Mouse (Mus musculus): ENCODE results near the gene Ninj2.
A peak's percentile ranks its signal among the peaks of the same experiment; 100 is the strongest.
"Not testable (repeated sequence)": the region's sequence is repeated elsewhere in the genome, so short reads cannot be mapped to it uniquely, and the experiment has no call there.

Gene Ninj2

DNA sequence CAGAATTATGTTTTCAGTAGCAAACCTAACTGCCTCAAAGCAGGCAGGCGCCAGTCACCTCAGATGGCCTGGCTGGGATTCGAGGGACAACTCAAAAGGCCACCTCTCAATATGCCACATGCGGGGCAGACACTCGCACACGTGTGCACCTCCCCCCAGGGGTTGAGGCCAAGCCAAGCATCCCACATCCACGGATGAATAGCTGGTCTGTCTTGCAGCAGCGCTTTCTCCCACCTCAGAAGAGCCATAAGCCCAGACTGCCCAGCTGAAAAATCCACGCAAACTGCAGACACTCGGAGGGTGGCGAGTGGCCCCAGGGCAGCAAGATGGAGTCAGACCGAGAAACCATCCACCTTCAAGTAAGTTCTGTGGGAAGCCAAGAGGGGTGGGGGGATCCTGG lies at the start of gene Ninj2:
Gene Ninj2 (plus strand): TSS at position 251 of the 400 bp plus-strand sequence.
- DNase-seq, result no peak

DNA sequence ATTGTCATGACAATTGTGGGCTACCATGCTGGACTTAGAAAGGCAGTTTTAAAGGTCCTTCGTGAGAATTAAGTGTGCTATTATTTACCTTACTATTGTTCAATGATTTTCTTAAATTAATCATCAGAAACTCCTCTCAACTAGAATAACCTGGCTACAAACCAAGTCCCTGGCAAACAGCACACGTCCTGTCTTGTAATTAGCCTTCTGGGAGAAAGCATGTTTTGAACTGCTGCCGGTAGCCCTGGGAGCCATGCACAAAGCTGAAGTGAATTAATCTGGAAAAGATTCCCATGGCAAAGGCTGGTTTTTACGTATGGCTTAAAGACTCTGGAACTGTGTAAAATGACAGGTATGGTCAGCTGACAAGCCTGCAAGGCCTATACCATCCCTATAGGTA lies 47.7 kb upstream of the Ninj2 start:
- no peak for DNase-seq

DNA sequence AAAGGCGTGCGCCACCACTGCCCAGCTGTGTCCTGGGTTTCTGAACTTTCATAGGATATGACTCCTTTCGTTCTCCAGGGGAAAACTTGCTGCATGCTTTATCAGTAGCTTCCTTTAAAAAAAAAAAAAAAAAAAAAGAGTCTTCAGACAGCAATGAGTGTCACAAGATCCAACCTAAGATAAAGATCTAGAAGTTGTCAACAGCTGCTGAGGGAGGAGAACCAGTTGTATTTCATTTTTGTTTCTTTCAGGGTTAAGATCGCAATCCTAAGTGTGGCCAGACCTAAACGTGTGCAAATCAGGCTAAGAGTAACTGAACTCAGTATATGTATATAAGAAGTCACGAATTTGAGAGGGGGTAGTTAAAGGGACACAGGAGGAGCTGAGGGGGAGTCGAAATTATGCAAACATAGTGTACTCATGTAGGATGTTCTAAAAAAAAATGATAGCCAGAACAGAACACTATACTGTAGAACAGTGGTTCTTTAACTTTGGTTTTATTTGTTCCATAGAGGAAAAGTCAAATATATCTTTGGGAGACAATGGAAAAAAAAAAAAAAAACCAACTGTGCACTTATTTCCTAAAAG lies 45.4 kb upstream of the Ninj2 start:
- no peak for DNase-seq

DNA sequence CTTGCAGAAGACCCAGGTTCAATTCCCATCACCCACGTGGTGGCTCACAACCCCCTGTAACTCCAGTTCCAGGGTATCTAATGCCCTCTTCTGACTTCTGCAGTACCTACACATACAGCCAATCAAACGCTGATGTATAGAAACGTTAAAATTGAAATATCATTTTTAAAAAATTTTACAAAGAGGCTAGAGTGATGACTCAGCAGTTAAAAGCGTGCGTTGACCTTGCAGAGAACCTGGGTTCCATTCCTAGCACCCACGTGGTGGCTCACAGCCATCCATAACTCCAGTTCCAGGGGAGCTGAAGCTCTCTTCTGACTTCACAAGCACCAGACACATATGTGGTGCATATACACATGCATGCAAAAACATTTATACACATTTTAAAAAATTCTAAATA lies 38.7 kb upstream of the Ninj2 start:
- DNase-seq, result no peak

DNA sequence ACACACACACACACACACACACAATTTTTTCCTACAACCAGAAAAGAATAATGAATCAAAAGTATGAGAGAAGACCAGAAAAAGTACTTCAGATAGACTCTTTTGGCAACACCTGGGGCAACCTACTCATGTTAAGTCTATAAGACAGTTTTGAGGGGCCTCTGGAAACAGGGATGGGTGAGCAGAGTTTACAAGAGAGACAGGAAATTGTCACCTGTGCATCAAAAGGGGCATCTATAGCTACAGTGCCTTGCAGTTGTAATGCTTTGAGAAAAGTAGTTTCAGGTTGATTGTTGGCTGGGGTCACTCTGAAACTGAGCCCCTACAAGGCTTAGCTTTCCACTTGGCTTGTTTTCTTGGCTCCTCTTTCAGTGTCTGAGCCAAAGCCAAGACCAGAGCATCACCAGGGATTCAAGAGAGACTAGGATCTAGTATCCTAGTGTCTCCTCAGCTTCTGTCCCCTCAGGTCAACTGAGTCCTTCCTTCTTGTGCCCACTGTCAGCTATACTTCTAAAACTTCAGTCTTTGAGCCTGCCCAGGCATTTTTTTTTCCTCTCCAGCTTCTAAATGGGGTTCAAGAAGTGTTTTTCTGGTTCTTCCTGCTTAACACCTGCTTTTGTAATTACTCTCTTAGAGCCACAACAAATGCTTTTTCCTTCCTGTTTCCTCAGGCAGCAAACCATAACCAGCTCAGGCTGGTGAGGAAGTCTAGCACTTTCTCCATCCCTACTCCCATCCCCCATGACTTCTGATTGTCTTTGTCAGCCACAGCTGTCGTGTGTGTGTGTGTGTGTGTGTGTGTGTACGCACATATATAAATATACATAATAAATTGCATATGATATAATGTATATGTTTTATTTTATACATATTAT lies 37.2 kb upstream of the Ninj2 start:
- DNase-seq, result no peak

DNA sequence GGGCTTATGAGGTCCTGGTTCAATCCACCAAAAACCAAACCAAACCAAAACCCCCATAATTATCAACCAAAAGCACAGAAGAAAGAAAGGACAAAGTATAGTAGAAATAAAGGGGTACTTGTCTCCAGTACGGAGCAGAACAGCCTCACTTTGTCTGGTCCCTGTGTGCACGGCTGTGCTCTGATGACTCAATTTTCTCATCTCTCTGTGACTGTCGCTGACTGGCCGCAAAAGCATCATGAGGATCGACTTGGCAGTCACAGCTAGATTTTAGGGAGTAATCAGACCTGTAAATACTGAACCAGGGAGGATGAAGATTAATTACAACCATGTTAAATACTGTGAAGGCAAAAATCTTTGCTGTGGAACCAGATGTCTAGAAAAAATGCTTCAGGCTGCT lies 30.2 kb upstream of the Ninj2 start:
- no peak for DNase-seq

DNA sequence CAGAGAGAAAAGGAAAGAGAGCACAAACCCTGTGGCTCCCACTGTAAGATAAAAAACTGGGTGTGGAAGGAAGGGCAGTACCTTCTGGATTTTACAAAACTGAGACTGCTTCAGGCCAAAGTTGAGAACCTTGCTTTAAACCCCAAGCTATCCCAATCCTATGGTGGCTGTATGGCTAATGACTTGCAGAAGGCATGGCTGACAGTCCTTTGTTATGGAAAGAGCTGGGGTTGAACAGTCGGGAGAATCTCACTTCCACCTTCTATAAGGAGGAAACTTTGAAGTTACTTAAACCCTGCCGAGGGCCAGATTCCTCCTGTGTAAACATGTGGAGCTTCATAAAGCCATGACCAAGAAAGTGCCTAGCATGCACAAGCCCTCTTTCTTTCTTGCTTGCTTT lies 28.5 kb upstream of the Ninj2 start:
- no peak for DNase-seq

DNA sequence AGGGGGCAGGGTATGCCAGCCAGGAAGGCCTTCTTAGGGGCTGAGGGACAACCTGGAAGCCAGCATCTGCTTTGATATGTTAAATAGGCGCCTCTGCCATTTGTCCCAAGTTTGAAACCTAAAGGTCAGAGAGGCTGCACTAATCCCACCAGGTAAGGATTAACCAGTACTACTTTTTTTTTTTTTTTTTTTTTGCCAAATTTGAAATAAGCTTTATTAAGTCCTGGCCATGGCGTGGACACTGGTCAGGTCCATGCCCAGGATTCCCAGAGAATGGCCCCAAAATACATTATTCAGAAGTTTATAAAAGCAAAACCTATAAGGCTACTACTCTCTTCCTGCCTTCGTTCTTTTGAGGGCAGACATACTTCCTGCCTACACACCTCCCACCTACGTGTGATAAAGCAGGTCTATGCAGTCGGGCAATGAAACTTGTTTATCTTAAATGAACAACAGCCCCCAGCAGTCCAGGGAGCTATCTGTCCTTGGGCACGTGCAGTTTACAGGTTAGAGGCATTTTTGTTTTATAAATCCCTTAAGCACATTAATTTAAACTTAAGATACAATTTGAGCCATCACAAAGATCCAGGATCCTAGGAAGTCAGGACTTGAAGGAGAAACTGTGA lies 27.5 kb upstream of the Ninj2 start:
- no peak for DNase-seq

DNA sequence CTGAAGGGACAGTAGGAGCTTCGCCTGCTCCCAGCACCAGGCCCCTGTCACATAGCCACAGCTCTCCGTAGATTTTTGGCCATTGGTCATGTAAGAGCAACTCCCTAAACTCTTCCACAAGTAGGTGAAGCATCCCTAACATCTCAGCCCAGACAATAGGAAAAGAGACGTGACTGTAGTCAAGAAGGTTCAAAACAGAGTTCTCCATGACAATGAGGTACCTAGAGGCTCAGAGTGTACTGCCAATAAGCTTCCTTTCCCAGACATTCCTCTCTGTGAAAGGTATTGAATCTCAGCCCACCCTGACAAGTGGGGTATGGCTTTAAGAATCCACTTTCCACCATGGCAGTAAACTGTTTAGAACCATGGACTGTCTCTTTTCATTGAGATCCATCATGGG lies 23.6 kb upstream of the Ninj2 start:
- no peak for DNase-seq

DNA sequence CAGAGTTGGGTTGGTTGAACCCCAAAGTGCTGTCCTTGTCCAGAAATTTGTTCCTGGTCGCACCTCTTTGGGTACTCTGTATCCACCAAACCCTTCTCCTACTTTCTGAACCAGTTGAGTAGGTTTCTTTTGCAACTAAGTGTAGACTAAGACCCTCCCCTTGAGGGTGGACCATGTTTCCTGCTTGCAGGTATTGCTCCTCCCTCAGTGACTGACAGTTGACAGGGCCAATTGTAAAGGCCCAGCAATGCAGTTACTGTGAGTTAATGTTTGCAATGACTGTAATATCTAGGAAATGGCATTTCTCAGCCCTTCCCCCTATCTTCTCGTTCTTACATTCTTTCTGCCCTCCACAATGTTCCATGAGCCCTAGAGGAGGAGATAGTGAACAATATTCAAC lies 20.5 kb upstream of the Ninj2 start:
- DNase-seq, result no peak

DNA sequence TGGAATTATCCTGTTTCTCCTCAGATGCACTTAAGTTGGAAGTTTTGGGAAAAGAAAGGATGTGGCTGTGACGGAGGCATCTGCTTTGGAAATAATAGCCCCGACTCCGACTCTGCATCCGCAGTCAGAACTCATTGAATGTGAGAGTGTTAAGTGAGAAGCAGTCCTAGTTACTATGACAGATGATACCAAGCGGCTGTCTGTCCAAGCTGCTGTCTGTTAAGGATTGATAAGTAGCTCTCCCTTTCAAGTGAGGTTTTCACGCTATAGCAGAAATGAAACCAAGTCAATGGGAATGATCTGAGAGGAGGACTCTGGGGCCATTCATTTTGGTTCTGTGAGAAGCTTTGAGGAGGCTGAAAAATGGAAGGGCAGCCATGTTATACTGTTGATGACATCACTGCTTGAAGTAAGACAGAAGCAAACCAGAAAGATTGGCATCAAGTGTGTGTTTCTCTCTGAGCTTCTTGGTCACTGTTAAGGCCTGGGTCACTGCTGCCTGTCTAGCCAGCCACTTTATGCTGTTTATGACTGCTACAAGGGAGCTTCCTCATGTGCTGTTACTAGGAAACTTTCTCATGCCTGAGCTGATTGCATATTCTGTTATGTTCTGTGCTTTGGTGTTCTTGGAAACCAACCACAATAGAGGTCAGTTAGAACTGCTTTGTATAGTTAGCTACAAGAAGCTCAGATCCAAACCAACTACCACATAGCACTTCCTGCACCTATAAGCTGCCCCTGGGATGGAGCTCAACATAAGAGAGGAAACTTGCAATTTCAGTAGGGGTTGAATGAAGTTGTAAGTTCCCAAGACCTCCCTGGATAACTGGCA lies 16.3 kb upstream of the Ninj2 start:
- DNase-seq, result no peak

DNA sequence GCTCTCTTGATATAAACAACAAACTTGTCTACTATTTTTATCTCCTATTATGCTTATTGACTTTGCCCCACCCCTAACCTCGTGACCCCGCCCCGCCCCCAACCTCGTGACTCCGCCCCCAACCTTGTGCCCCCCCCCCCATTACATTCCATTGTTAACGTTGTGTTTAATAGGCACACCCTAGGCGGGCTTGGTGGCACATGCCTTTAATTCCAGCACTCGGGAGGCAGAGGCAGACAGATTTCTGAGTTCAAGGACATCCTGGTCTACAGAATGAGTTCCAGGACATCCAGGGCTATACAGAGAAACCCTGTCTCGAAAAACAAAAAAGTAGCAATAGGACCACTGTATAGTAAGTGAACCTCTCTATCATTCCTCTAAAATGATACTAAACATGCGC lies 13.6 kb upstream of the Ninj2 start:
- no peak for DNase-seq

DNA sequence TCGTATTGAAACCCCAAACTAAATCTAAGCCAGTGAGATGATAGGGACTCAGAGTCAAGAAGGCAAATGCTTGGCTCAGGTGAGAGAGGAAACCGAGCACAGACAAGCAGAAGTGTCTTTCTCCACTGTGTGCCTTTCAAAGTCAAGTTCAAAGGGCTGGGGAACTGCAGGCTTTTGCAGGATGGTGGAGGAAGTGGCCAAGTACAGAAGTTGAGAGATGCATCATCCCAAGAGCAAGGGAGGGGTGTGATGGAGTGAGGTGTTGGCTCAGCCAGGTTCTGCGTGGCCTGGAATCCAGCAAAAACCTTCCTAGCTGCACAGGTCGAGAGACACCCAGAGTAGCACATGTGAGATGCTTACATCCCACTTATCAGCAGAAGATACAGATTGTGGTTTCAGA lies 11.6 kb upstream of the Ninj2 start:
- DNase-seq, result no peak

DNA sequence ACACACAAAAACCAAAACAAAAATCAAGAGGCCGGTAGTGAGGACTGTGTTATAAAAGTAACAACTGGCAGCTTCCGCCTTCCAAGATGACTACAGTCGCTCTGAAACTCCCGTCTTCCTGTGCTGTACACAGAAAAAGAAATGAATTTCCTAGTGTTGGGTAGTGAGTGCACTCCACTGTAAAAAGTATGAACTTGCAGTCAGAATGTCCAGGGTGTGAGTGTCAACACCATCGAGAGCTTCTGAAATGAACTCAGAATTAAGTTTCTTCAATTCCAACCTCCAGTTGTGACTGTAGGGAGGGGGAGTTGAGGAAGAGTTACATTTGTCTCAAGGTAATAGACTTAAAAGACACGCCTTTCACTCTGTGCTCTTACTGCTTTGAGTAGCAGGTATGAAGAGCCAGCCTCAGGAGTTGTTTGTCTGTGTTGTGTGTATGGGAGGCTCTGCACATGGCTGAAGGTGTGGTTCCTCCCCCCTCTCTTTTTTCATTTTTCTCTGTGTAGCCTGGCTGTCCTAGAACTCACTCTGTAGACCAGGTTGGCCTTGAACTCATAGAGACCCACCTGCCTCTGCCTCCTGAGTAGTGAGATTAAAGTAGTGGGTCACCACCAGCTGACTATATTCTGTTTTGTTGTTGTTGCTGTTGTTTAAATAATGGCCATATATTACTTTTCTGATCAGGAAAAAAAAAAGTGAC lies 10.7 kb upstream of the Ninj2 start:
- no peak for DNase-seq

DNA sequence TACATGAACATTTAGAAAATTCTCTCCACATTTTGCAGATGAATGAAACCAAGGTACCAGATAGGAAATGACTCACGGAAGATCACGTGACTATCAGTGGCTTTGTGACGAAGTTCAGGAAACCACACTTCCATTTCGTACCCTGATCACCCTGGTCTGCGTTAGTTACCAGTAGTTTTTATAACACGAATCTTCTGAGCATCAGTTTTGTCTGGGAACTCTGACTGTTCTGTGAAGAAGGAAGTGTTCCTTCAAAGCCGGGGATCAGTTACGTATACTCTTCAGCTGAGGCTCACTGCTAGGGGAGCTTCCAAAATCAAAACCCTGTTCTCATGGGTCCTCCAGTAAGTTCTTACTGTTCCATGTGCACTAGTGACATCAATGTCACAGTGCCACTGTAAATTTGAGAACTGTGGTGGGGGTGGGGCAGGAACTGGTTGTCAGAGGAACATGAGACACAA lies 10.2 kb upstream of the Ninj2 start:
- no peak for DNase-seq

DNA sequence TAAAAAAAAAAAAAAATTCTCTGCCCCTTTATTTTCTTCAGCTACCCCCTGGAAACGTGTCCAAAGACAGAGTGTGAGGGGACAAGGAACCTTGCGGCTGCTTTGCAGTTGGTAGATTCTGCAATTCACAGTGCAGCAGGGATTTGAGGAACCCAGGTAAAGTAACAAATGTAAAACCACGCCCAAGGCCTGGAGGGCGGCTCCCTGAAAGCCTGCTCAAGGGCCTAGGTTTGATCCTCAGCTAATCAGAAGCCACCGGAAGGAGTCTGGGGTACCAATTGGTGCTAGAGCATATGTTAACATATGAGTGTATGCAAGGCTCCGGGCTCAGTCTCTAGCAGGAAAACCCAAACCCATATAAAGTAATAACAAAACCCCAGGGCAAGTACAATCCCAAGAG lies 9.7 kb upstream of the Ninj2 start:
- no peak for DNase-seq

DNA sequence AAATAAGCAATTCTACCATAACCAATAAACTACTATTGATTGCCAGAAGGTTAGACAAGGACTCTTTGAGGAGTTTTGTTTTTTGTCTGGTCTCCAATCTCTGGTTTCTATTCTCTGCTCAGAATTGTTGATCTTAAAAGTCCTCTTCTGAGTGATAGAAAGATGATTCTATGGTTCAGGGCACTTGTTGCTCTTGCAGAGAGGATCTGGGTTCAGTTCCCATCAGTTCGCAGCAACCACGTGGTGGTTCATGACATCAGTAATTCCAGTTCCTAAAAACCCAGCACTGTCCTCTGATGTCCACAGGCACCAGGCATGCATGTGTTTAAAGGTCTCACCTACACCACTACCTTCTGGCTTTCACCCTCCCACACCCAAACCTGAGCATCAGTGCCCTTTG lies 8.2 kb upstream of the Ninj2 start:
- DNase-seq, result no peak

DNA sequence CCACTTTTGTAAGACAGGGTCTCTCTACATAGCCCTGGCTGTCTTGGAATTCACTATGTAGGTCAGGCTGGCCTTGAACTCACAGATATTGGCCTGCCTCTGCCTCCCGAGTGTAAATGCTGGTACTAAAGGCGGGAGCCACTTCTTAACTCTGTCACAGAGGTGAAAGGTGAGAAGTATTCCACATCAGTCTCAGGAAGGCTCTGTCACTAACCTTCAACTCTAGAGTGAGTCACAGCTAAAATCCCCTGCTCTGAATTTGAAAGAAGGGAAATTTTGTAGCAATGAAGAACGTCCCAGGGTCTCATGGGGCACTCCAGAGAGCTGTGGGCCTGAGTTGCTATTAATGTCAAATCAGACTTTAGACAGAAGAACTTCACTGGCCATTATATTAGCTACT lies 7.3 kb upstream of the Ninj2 start:
- no peak for DNase-seq

DNA sequence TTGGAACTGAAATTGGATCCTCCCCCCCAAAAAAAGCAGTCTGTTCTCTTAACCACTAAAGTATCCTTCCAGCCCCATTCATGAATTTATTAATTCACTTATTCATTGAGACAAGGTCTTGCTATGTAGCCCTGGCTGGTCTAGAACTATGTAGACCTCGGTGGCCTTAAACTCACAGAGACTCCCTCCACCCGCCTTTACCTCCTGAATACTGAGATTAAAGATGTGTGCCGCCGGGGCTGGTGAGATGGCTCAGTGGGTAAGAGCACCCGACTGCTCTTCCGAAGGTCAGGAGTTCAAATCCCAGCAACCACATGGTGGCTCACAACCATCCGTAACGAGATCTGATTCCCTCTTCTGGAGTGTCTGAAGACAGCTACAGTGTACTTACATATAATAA lies 6.1 kb upstream of the Ninj2 start:
- DNase-seq, result not testable (repeated sequence)

DNA sequence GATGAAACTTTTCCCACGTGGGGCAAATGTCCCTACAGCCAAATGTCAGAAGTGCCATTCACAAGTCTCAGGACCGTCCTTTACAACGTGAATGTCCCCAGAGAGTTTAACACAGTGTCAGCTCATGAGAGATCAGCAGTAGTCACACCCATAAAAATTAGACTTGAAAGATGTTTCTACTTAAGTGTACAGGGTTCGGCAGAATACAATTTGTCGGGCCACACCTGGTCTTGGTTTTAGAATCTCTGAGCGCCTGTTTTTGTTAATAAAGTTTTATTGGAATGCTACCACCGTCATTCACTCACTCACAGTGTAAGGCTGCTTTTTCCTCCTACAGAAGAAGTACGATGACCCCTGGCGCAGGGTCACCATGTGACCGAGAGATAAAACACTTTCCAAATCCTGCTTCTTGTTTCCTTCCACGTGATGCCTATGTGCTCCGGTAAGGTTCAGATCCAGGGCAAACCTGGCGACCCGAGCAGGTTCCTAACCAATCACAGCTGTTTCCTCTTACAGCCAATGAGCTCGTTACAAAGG lies 2.4 kb upstream of the Ninj2 start:
- DNase-seq, result peak; percentile 21

DNA sequence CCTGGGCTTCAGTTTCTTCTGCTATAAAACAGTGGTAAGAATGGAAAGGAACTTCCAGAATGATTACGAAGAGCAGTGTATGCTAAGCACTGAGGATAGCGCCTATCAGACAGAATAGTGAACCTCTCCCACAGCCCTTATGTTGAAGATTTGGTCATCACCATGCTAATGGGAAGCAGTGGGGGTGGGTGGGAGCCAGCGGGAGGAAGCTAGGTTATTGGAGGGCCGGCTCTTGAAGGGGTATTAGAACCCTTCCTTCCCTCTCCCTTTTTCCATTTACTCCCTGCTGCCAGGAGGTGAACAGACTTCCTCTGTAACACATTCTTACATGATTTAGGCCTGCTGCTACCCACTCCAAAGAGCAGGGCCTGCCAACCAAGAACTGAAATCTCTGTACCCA lies 1.2 kb upstream of the Ninj2 start:
- no peak for DNase-seq

DNA sequence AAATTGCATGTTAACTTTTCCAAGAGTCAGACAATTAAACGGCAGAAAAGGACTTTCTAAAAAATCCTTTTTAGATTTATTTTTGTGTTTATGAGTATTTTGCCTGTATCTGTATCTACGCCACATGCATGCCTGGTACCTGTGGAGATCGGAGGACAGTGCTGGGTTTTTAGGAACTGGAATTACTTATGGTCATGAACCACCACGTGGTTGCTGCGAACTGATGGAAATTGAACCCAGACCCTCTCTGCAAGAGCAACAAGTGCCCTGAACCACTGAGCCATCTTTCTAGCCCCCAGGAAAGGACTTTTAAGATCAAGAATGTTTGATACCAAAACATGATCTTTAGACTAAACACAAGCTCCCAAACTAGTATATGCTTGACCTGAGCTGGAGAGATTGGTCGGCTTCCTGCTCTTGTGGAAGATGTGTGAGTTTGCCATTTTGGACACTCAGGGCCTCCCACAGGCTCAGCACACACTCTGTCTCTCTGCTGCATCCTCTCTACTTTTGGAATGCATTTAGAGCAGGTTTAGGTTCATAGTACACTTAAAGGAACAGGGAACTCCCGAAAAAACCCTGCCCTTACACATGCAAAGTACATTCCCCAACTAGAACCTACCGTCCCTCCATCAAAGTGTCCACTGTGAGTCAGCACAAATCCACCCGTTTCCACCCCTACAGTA lies 1.1 kb downstream of the Ninj2 start:
- no peak for DNase-seq

All from kidney, adult 18-20 months (tissue).